Mouse (Mus musculus): ENCODE measurements around the gene Ndufa11.

Ndufa11 gene

GRCm38 (mm10) chr17:56717363-56718058, at the start of gene Ndufa11, which contains the start of gene Vmac:
Gene Ndufa11 (plus strand): TSS chr17:56717767.
Gene Vmac (minus strand): TSS chr17:56718022.
- DNase-seq (ENCODE audit: low spot score in 2 of 2): peak; percentile 97 to 98

GRCm38 (mm10) chr17:56668384-56669144, 49.0 kb upstream of the Ndufa11 start:
- peak; percentile 84 to 93 for DNase-seq (ENCODE audit: low spot score in 2 of 2)

- no peak for DNase-seq (ENCODE audit: low spot score in 2 of 2)
Measured at GRCm38 (mm10) chr17:56669766-56670165, 47.8 kb upstream of the Ndufa11 start.

GRCm38 (mm10) chr17:56672941-56673646, 44.5 kb upstream of the Ndufa11 start, which contains the start of gene Ranbp3:
Gene Ranbp3 (plus strand): TSS chr17:56673294.
- DNase-seq (ENCODE audit: low spot score in 2 of 2): peak; percentile 99 to 100

- peak; percentile 44 to 46 for DNase-seq (ENCODE audit: low spot score in 2 of 2)
Measured at GRCm38 (mm10) chr17:56673647-56674416, 43.7 kb upstream of the Ndufa11 start.

GRCm38 (mm10) chr17:56681791-56682190, 35.8 kb upstream of the Ndufa11 start:
- no peak for DNase-seq (ENCODE audit: low spot score in 2 of 2)

GRCm38 (mm10) chr17:56682880-56683279, 34.7 kb upstream of the Ndufa11 start:
- no peak for DNase-seq (ENCODE audit: low spot score in 2 of 2)

- no peak for DNase-seq (ENCODE audit: low spot score in 2 of 2)
Measured at GRCm38 (mm10) chr17:56683546-56684140, 33.9 kb upstream of the Ndufa11 start.

- DNase-seq (ENCODE audit: low spot score in 2 of 2): no peak
Measured at GRCm38 (mm10) chr17:56684649-56685048, 32.9 kb upstream of the Ndufa11 start.

- no peak for DNase-seq (ENCODE audit: low spot score in 2 of 2)
Measured at GRCm38 (mm10) chr17:56686801-56687200, 30.8 kb upstream of the Ndufa11 start.

- no peak for DNase-seq (ENCODE audit: low spot score in 2 of 2)
Measured at GRCm38 (mm10) chr17:56688045-56688444, 29.5 kb upstream of the Ndufa11 start.

- DNase-seq (ENCODE audit: low spot score in 2 of 2): no peak
Measured at GRCm38 (mm10) chr17:56688689-56689088, 28.9 kb upstream of the Ndufa11 start.

- no peak for DNase-seq (ENCODE audit: low spot score in 2 of 2)
Measured at GRCm38 (mm10) chr17:56693395-56693794, 24.2 kb upstream of the Ndufa11 start.

- peak; percentile 79 to 81 for DNase-seq (ENCODE audit: low spot score in 2 of 2)
Measured at GRCm38 (mm10) chr17:56693851-56694310, 23.7 kb upstream of the Ndufa11 start.

- DNase-seq (ENCODE audit: low spot score in 2 of 2): no peak
Measured at GRCm38 (mm10) chr17:56700451-56700850, 17.1 kb upstream of the Ndufa11 start.

- no peak for DNase-seq (ENCODE audit: low spot score in 2 of 2)
Measured at GRCm38 (mm10) chr17:56703038-56703437, 14.5 kb upstream of the Ndufa11 start.

- no peak for DNase-seq (ENCODE audit: low spot score in 2 of 2)
Measured at GRCm38 (mm10) chr17:56706515-56706914, 11.1 kb upstream of the Ndufa11 start.

- no peak for DNase-seq (ENCODE audit: low spot score in 2 of 2)
Measured at GRCm38 (mm10) chr17:56708692-56709091, 8.9 kb upstream of the Ndufa11 start.

GRCm38 (mm10) chr17:56709708-56710107, 7.9 kb upstream of the Ndufa11 start:
- DNase-seq (ENCODE audit: low spot score in 2 of 2): no peak

GRCm38 (mm10) chr17:56715360-56715759, 2.2 kb upstream of the Ndufa11 start:
- DNase-seq (ENCODE audit: low spot score in 2 of 2): no peak
